Mouse (Mus musculus): Measurements from ENCODE around the gene Pip4p1.

- TF ChIP-seq CTCF (IDR thresholded peaks at IDR 0.05; ENCODE audit: low read depth, low read length): no peak
- TF ChIP-seq POLR2A (IDR thresholded peaks at IDR 0.05; ENCODE audit: insufficient read depth, low read length): no peak
- TF ChIP-seq EP300 (IDR thresholded peaks at IDR 0.05; ENCODE audit: insufficient read depth, low read depth, low read length): no peak
Observed at GRCm38 (mm10) chr14:50938940-50939339, 8.3 kb upstream of the Pip4p1 start.
